Mouse (Mus musculus): Measurements from ENCODE around the gene Slc25a43. TPM values are rescaled to one million over a fixed set of nuclear protein-coding genes. Genes with fewer than 3 reads are reported as not detected.

Gene Slc25a43
- polyA plus RNA-seq, 1 experiment from 2014 or later, result 3.6 TPM

DNA sequence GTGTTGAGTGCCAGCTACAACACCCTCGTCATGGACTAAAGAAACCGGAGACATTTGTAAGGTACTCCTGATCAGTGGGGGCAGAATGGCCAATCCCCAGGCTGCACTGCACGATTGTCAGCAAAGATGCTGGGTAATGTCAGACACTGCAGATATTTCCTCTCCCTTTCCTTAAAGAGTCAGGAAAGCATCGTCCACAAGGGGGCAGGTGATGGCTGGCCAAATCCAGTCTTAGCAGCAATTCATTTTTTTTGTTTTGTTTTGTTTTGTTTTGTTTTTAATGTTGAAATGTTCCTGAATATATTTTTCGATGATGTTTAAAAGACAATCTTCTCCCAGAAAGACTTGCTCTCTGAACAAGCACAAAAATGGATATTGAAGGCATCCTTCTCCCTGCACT is 67.9 kb downstream of the Slc25a43 start:
- no peak for ATAC-seq (replicated peaks; ENCODE audit: insufficient number of reproducible peaks, low FRiP score, low TSS enrichment)
- Histone ChIP-seq H3K27me3 (ENCODE audit: control insufficient read depth, insufficient read depth, low read length) (no peaks in the 10 kb centered on the region), H3K27ac (ENCODE audit: low read depth, low read length) (no peak overlapping the region), H3K9me3 (replicated peaks; ENCODE audit: control insufficient read depth, low read length) (no peaks in the 10 kb centered on the region), H3K4me1 (ENCODE audit: control insufficient read depth, insufficient read depth, low read length) (no peaks in the 10 kb centered on the region; the same call in 1 of the 2 replicates), H3K9ac (ENCODE audit: low read depth, low read length) (no peak overlapping the region), H3K4me2 (no peak overlapping the region), H3K36me3 (ENCODE audit: control insufficient read depth, insufficient read depth, low read length) (no peaks in the 10 kb centered on the region), H3K4me3 (ENCODE audit: low read depth, low read length) (no peak overlapping the region)
- 38% methylated on average over 5 of the region's 5 CpGs for WGBS (ENCODE audit: insufficient replicate concordance)

- Histone ChIP-seq H3K27ac (ENCODE audit: low read depth, low read length) (no peak overlapping the region), H3K27me3 (ENCODE audit: control insufficient read depth, insufficient read depth, low read length) (no peaks in the 10 kb centered on the region), H3K4me1 (ENCODE audit: control insufficient read depth, insufficient read depth, low read length) (no peaks in the 10 kb centered on the region; the same call in 1 of the 2 replicates), H3K9me3 (replicated peaks; ENCODE audit: control insufficient read depth, low read length) (no peaks in the 10 kb centered on the region), H3K9ac (ENCODE audit: low read depth, low read length) (no peak overlapping the region), H3K4me2 (no peak overlapping the region), H3K36me3 (ENCODE audit: control insufficient read depth, insufficient read depth, low read length) (no peaks in the 10 kb centered on the region), H3K4me3 (ENCODE audit: low read depth, low read length) (no peak overlapping the region)
- ATAC-seq (replicated peaks; ENCODE audit: insufficient number of reproducible peaks, low FRiP score, low TSS enrichment), result no peak
- 75% methylated on average over 8 of the region's 8 CpGs for WGBS (ENCODE audit: insufficient replicate concordance)
Measured at GRCm38 (mm10) chrX:36814161-36814836, 70.8 kb downstream of the Slc25a43 start.

GRCm38 (mm10) chrX:36815022-36815421 is 71.6 kb downstream of the Slc25a43 start:
- no peak overlapping the region for H3K4me3 ChIP-seq (ENCODE audit: low read depth, low read length)
- WGBS (ENCODE audit: insufficient replicate concordance), result 77% methylated on average over 4 of the region's 4 CpGs
- H3K9me3 ChIP-seq (replicated peaks; ENCODE audit: control insufficient read depth, low read length), result no peaks in the 10 kb centered on the region
- ATAC-seq (replicated peaks; ENCODE audit: insufficient number of reproducible peaks, low FRiP score, low TSS enrichment), result no peak
- no peak overlapping the region for H3K4me2 ChIP-seq
- H3K9ac ChIP-seq (ENCODE audit: low read depth, low read length), result no peak overlapping the region
- H3K27ac ChIP-seq (ENCODE audit: low read depth, low read length), result no peak overlapping the region
- H3K27me3 ChIP-seq (ENCODE audit: control insufficient read depth, insufficient read depth, low read length), result no peaks in the 10 kb centered on the region
- no peaks in the 10 kb centered on the region; the same call in 1 of the 2 replicates for H3K4me1 ChIP-seq (ENCODE audit: control insufficient read depth, insufficient read depth, low read length)
- no peaks in the 10 kb centered on the region for H3K36me3 ChIP-seq (ENCODE audit: control insufficient read depth, insufficient read depth, low read length)

DNA sequence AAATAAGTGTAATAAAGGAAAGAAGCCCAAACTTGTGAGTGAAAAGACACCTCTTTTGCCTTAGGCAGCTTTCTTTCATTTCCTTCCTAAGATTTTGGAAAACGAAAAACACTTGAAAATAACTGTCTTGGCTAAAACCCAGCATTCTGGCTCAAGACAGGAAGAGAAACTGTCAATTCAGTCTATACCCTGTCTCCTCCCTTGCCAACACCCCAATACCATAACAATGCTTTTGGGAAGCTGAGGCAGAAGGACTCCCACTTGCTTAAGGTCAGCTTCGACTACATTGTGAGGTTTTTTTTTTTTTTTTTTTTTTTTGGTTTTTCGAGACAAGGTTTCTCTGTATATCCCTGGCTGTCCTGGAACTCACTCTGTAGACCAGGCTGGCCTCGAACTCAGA is 72.0 kb downstream of the Slc25a43 start:
- Histone ChIP-seq H3K4me2 (no peak overlapping the region), H3K9ac (ENCODE audit: low read depth, low read length) (no peak overlapping the region), H3K4me3 (ENCODE audit: low read depth, low read length) (no peak overlapping the region), H3K27ac (ENCODE audit: low read depth, low read length) (no peak overlapping the region), H3K4me1 (ENCODE audit: control insufficient read depth, insufficient read depth, low read length) (no peaks in the 10 kb centered on the region; the same call in 1 of the 2 replicates), H3K9me3 (replicated peaks; ENCODE audit: control insufficient read depth, low read length) (no peaks in the 10 kb centered on the region), H3K27me3 (ENCODE audit: control insufficient read depth, insufficient read depth, low read length) (no peaks in the 10 kb centered on the region), H3K36me3 (ENCODE audit: control insufficient read depth, insufficient read depth, low read length) (no peaks in the 10 kb centered on the region)
- WGBS (ENCODE audit: insufficient replicate concordance), result 73% methylated on average over 2 of the region's 4 CpGs
- ATAC-seq (replicated peaks; ENCODE audit: insufficient number of reproducible peaks, low FRiP score, low TSS enrichment), result no peak

- H3K4me2 ChIP-seq, result peak overlapping the region; percentile 52
- no peaks in the 10 kb centered on the region for H3K27me3 ChIP-seq (ENCODE audit: control insufficient read depth, insufficient read depth, low read length)
- peak overlapping the region; percentile 71 for H3K27ac ChIP-seq (ENCODE audit: low read depth, low read length)
- WGBS (ENCODE audit: insufficient replicate concordance), result 33% methylated on average over 8 of the region's 8 CpGs
- no peak overlapping the region for H3K9ac ChIP-seq (ENCODE audit: low read depth, low read length)
- no peaks in the 10 kb centered on the region; the same call in 1 of the 2 replicates for H3K4me1 ChIP-seq (ENCODE audit: control insufficient read depth, insufficient read depth, low read length)
- no peaks in the 10 kb centered on the region for H3K36me3 ChIP-seq (ENCODE audit: control insufficient read depth, insufficient read depth, low read length)
- ATAC-seq (replicated peaks; ENCODE audit: insufficient number of reproducible peaks, low FRiP score, low TSS enrichment), result no peak
- no peak overlapping the region; the same call in 1 of the 2 replicates for H3K4me3 ChIP-seq (ENCODE audit: low read depth, low read length)
- H3K9me3 ChIP-seq (replicated peaks; ENCODE audit: control insufficient read depth, low read length), result no peaks in the 10 kb centered on the region
Measured at GRCm38 (mm10) chrX:36816368-36816899, 73.0 kb downstream of the Slc25a43 start.

DNA sequence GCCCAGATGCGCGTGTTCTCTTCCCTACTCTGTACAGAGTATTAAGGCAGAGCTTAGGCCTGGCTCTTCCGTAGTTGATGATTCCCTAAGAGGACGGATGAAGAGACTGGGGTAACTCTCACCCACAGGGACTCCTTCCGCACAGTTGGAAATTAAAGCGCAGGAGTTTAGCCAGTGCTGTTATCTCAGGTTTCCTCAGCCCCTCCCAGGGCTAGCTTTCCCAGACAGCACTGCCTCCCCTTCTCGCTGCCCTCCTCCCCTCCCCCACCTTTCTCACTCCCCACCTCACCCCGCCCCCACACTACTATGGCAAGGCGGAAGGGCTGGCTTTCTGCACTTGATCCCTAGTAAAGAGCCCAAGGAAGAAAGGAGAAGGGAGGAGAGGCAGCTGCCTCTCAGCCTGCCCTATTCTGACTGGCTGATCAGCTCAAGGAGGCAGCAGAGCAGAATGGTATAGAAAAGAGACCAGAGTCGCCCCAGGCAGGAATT is 73.5 kb downstream of the Slc25a43 start:
- peak overlapping the region; percentile 71 for H3K27ac ChIP-seq (ENCODE audit: low read depth, low read length)
- H3K9me3 ChIP-seq (replicated peaks; ENCODE audit: control insufficient read depth, low read length), result no peaks in the 10 kb centered on the region
- WGBS (ENCODE audit: insufficient replicate concordance), result 6% methylated on average over 10 of the region's 10 CpGs
- ATAC-seq (replicated peaks; ENCODE audit: insufficient number of reproducible peaks, low FRiP score, low TSS enrichment), result peak; percentile 65
- no peaks in the 10 kb centered on the region; the same call in 1 of the 2 replicates for H3K4me1 ChIP-seq (ENCODE audit: control insufficient read depth, insufficient read depth, low read length)
- peak overlapping the region; percentile 48 for H3K9ac ChIP-seq (ENCODE audit: low read depth, low read length)
- H3K4me2 ChIP-seq, result peak overlapping the region; percentile 52
- no peaks in the 10 kb centered on the region for H3K36me3 ChIP-seq (ENCODE audit: control insufficient read depth, insufficient read depth, low read length)
- peak overlapping the region; percentile 29 for H3K4me3 ChIP-seq (ENCODE audit: low read depth, low read length)
- no peaks in the 10 kb centered on the region for H3K27me3 ChIP-seq (ENCODE audit: control insufficient read depth, insufficient read depth, low read length)

GRCm38 (mm10) chrX:36819575-36819974 is 76.1 kb downstream of the Slc25a43 start:
- no peak overlapping the region for H3K27ac ChIP-seq (ENCODE audit: low read depth, low read length)
- no peak for ATAC-seq (replicated peaks; ENCODE audit: insufficient number of reproducible peaks, low FRiP score, low TSS enrichment)
- no peaks in the 10 kb centered on the region for H3K36me3 ChIP-seq (ENCODE audit: control insufficient read depth, insufficient read depth, low read length)
- H3K4me3 ChIP-seq (ENCODE audit: low read depth, low read length), result no peak overlapping the region
- no peaks in the 10 kb centered on the region for H3K9me3 ChIP-seq (replicated peaks; ENCODE audit: control insufficient read depth, low read length)
- H3K4me1 ChIP-seq (ENCODE audit: control insufficient read depth, insufficient read depth, low read length), result no peaks in the 10 kb centered on the region; the same call in 1 of the 2 replicates
- WGBS (ENCODE audit: insufficient replicate concordance), result 49% methylated on average over 4 of the region's 4 CpGs
- no peak overlapping the region for H3K9ac ChIP-seq (ENCODE audit: low read depth, low read length)
- no peaks in the 10 kb centered on the region for H3K27me3 ChIP-seq (ENCODE audit: control insufficient read depth, insufficient read depth, low read length)
- H3K4me2 ChIP-seq, result no peak overlapping the region

- H3K9ac ChIP-seq (ENCODE audit: low read depth, low read length), result no peak overlapping the region
- no peak for ATAC-seq (replicated peaks; ENCODE audit: insufficient number of reproducible peaks, low FRiP score, low TSS enrichment)
- no peaks in the 10 kb centered on the region; the same call in 1 of the 2 replicates for H3K4me1 ChIP-seq (ENCODE audit: control insufficient read depth, insufficient read depth, low read length)
- H3K4me2 ChIP-seq, result no peak overlapping the region
- no peaks in the 10 kb centered on the region for H3K9me3 ChIP-seq (replicated peaks; ENCODE audit: control insufficient read depth, low read length)
- H3K27me3 ChIP-seq (ENCODE audit: control insufficient read depth, insufficient read depth, low read length), result no peaks in the 10 kb centered on the region
- H3K27ac ChIP-seq (ENCODE audit: low read depth, low read length), result no peak overlapping the region
- WGBS (ENCODE audit: insufficient replicate concordance), result 14% methylated on average over 4 of the region's 4 CpGs
- H3K36me3 ChIP-seq (ENCODE audit: control insufficient read depth, insufficient read depth, low read length), result no peaks in the 10 kb centered on the region
- no peak overlapping the region for H3K4me3 ChIP-seq (ENCODE audit: low read depth, low read length)
Measured at GRCm38 (mm10) chrX:36820201-36820600, 76.7 kb downstream of the Slc25a43 start.
